Mouse (Mus musculus) skeletal muscle tissue, adult 2 months (tissue): ENCODE measurements at regions not wholly inside any gene's neighbourhood (a gene's known extent, or its start where the extent isn't known, plus 50 kb on each side); places are given as distances from the start of the nearest gene placed in this dataset.

Experiments
- DNase-seq: peaks from one replicate; pipeline ENCODE4 v3.0.0-alpha.2; 2012; ENCODE audit warnings: low read depth, low spot score

- no peak for DNase-seq
Measured at GRCm38 (mm10) chr6:17157270-17157669, 92.3 kb downstream of the Tes start.

- peak; percentile 84 for DNase-seq
Measured at GRCm38 (mm10) chr6:17169971-17170781, 105.2 kb downstream of the Tes start.

- no peak for DNase-seq
Measured at GRCm38 (mm10) chr6:17170782-17171272, 105.9 kb downstream of the Tes start.

GRCm38 (mm10) chr6:17171273-17172011 lies 106.5 kb downstream of the Tes start:
- peak; percentile 38 for DNase-seq

GRCm38 (mm10) chr6:17172050-17172449 lies 107.1 kb downstream of the Tes start:
- peak; percentile 9 for DNase-seq

GRCm38 (mm10) chr6:17177153-17177552 lies 103.8 kb upstream of the Cav2 start:
- peak; percentile 68 for DNase-seq

GRCm38 (mm10) chr6:17179476-17179875 lies 101.5 kb upstream of the Cav2 start:
- no peak for DNase-seq

GRCm38 (mm10) chr6:17186604-17187003 lies 94.4 kb upstream of the Cav2 start:
- DNase-seq, result no peak

GRCm38 (mm10) chr6:17187106-17187505 lies 93.9 kb upstream of the Cav2 start:
- DNase-seq, result no peak

GRCm38 (mm10) chr6:17195538-17195937 lies 85.4 kb upstream of the Cav2 start:
- no peak for DNase-seq

- peak; percentile 60 for DNase-seq
Measured at GRCm38 (mm10) chr6:17197728-17198397, 83.1 kb upstream of the Cav2 start.

- no peak for DNase-seq
Measured at GRCm38 (mm10) chr6:17198876-17199275, 82.1 kb upstream of the Cav2 start.

GRCm38 (mm10) chr6:17201916-17202636 lies 78.9 kb upstream of the Cav2 start:
- DNase-seq, result peak; percentile 22

GRCm38 (mm10) chr6:17203302-17203701 lies 77.7 kb upstream of the Cav2 start:
- DNase-seq, result no peak

GRCm38 (mm10) chr6:17203900-17204686 lies 76.9 kb upstream of the Cav2 start:
- no peak for DNase-seq

- no peak for DNase-seq
Measured at GRCm38 (mm10) chr6:17206932-17207331, 74.1 kb upstream of the Cav2 start.

GRCm38 (mm10) chr6:17209792-17210191 lies 71.2 kb upstream of the Cav2 start:
- no peak for DNase-seq

GRCm38 (mm10) chr6:17211346-17211745 lies 69.6 kb upstream of the Cav2 start:
- peak; percentile 43 for DNase-seq

GRCm38 (mm10) chr6:17214774-17215173 lies 66.2 kb upstream of the Cav2 start:
- no peak for DNase-seq

GRCm38 (mm10) chr6:17216442-17216841 lies 64.5 kb upstream of the Cav2 start:
- DNase-seq, result no peak

GRCm38 (mm10) chr6:17223744-17224143 lies 57.2 kb upstream of the Cav2 start:
- no peak for DNase-seq
